Mouse (Mus musculus): ENCODE results near the gene Egln3.

The Egln3 gene

DNA sequence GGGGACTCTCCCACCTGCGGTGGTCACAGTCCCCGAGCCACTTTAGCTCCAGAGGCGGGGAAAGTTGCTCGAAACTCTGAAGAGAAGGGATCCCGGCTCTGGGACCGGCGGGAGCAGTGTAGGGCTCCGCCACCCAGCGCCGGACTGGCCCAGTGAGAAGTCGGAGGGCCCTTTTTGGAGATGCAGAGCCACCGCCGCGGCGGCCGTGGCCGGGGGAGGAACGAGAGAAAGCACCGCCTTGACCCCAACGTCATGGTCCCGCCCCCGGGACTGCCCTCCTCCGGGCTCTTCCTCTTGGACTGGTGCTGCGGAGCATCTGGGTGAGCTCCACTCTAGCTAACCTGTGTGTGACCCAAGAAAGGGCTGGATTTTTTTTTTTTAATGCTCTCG lies at the start of gene Egln3:
Gene Egln3 (minus strand): TSS at position 205 of the 390 bp plus-strand sequence.
- peak; percentile 89 for DNase-seq

DNA sequence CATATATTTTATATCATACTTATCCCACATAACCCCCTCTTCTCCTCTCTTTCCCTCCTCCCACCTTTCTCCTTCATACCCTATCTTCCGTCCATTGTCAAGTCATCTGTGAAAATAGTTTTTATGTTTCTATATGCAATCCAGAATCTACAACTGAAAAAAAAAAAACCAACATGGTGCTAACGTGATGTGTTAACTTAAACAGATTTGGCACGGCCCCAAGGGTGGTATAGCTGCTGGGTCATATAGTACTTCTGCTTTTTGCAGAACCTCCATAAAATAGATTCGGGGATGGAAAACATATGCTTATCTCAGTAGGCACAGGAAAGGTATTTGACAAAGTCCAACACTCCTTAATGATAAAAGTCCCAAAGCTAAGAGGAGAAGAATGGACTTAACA lies 49.8 kb upstream of the Egln3 start:
- DNase-seq = no peak

DNA sequence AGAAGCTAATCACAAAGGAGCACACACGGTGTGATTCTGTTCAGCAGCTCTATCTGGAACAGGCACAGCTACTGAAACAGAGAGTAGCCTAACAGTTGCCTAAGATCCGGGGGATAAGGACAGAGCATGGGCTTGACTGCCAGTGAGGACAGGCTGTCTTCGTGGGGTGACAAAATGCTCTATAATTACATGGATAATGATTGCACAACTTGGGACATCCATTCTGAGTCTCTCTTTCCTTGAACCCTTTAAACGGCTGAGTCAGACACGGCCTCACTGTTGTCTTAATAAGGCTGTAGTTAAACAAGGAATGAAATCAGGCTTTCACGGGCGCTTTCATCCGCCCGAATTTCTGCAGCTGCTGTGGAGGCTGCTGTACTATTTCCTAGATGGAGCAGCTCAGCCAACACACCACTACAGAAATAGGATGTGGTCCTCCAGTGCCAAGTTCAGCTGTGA lies 48.3 kb upstream of the Egln3 start:
- no peak for DNase-seq

DNA sequence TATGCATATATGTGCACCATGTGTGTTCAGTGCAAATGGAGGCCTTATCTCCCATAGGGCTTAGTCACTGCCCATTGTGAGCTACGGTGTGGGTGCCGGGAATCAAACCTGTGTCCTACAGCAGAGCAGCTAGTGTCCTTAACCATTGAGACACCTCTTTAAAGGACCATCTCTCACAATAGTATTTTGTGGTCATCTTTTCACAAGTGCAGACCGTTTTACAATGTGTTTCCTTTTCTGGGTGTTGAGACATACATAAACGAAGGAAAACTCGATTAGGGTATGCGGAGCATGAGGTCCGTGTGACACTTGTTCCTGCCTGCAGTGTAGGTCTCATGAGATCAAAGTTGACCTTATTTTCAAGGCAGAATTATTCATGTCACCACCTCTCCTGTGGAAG lies 44.2 kb upstream of the Egln3 start:
- no peak for DNase-seq

DNA sequence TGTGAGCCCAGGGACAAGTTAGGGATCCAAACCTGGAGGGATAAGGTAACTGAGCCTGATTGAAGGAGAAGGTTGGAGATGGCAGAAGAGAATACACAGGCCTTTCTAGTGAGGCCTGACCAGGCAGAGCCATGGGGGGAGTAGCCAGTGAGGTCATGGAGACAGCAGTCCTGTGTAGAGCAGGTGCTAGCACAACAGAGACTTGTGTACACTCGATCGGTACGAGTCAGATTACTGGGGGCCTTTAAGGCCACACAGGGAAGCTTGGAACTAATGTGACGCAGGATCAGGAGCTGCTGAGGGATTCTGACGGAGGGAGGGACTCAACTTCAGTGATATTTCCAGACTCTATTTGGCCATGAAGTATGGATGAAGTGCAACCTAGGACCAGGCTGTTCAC lies 39.5 kb upstream of the Egln3 start:
- DNase-seq = no peak

DNA sequence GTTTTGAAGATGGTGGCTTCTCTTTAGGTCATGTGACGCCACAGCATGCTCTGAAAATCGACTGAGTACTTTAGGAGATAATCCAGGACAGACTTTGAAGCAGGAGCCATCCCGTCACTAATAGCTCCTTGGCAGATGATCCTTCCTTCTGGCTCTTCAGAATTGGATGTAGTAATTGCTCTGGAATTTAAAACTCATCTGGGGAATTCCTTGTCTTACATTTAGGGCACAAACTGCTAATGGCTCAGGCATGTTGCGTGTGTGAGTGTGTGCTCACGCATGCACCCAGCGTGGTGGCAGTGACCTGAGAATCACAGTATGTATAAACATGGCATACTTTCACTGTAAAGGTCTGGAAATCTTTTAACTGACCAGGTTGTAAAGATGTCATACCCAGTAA lies 38.3 kb upstream of the Egln3 start:
- DNase-seq = no peak

DNA sequence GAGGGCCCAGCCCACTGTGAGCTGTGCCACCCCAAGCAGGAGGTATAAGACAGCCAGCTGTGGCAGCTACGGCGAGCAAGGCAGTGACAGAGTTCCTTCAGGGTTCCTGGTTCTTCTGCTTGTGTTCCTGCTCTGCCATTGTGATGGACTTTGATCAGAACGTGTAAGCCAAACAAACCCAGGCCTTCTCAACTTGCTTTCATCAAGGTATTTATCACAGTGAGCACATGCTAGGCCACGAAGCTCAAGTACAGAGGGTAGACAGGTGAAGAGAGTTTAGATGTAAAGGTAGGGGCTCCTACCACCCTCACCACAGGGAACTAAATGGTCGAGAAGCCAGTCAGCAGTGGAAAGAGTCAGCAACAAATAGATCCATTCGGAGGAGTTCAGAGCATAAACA lies 30.1 kb upstream of the Egln3 start:
- no peak for DNase-seq

DNA sequence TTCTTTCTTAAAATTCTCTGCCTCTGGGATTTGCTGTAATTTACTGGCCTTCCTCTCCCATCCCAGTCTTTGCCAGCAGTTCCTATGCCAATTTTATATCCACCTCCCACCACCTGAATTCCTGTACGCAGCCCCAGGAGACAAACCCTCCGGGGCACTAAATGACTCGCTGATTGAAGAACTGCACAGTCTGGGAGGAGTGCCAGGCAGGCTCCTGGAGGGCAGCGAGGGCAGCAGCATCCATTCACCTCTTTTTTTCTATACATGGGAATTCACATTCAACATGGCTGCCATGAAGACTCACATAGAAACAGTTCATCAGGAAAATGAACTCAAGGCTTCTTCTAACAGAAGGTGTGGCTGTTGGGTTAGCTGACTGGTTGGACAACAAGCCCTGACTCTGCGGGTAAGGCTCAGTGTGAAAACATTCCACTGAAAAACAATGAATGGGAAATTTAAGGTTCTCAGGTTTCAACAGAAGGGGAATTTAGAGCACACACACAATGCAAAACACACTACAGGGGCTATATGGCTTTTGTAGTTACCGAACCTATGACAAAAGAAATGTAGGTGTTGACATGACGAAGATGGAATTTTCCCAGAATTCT lies 29.4 kb upstream of the Egln3 start:
- no peak for DNase-seq

DNA sequence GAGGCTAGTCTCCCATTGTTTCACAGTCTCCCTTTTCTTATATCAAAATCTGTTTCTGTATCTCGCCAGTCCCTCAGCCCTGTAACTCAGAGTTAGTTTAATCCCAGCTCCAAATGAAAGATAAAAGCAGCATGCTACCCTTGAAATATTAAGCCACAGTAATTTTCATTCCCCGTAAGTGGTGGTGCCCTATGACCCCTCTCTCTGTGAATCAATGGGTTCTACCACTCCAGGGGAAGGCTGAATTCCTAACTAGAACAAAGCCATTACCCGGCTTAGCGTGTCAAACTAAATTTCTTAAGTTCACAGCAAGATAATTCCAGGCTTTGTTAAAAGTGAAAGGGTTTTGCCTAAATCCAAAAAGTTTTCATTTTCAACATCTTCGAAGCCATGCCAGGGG lies 28.8 kb upstream of the Egln3 start:
- DNase-seq = no peak

DNA sequence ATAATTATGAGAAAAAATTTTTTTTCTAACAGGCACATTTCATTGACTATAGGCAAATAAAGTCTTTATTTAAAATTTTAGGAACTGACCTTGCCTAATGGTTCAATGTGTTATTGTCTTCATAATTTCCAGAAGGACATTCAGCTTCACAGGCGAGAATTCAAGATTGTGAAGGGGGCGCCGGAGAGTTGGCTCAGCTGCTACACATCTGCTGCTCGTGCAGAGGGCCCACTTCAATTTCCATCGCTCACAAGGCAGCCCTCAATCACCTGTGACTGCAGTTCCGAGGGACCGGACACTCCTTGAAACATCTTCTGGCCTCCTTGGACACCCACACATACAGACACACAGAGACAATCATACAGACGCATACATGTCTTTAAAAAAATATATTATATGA lies 23.9 kb upstream of the Egln3 start:
- DNase-seq = peak; percentile 53

DNA sequence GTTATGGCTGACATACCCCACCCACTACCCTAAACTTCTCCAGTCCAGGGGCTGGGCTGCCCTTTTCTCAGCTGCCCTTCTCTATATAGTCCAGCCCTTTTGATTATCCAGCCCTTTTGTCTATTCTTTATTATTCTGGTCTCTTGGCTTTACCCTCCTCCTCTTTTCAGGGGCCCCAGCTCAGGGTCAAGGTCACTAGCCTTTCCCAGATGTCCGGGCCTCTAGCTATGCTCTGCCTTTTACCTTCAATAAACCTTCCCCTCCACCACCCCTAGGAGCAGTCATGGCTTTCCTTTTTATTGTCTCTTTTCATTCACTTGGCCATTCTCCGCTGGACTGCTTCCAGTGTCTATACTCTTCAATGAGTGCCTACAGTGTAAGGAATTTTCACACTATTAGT lies 22.7 kb upstream of the Egln3 start:
- no peak for DNase-seq

DNA sequence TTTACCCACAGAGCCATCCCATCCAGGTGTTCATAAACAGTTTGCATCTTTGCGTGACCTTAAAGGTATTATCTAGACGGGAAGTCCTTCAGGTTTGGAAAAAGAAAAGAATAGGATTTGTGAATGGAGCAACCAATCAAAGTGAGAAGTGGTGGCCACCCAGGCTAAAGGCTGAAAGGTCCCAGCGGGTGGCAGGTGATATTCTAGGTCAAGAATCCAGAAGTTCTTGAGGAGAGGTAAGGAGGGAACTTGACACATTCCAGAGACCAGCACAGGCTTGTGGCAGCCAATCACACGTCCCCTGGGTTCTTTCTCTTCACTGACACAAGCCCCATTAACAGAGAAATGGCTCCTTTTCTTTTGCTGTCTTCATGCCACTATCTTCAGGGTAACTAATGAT lies 21.9 kb upstream of the Egln3 start:
- DNase-seq = no peak

DNA sequence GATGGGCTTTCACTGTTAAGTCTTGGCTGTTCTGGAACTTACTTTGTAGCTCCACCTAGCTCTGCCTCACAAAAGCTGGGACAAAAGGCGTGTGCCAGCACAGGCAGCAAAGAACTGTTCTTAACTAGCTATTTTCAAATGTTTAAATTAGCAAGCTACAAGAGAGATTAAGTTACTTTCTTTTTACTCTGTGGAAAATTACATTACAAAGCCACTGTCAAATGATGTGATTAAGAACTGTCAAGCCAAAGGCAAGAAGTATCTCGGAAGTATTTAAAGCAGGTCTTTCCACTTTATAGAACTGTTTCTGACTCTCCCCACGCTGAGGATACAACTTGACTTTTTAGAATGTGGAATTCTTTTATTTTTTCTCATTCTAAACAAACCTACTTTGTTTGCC lies 21.4 kb upstream of the Egln3 start:
- DNase-seq = no peak

DNA sequence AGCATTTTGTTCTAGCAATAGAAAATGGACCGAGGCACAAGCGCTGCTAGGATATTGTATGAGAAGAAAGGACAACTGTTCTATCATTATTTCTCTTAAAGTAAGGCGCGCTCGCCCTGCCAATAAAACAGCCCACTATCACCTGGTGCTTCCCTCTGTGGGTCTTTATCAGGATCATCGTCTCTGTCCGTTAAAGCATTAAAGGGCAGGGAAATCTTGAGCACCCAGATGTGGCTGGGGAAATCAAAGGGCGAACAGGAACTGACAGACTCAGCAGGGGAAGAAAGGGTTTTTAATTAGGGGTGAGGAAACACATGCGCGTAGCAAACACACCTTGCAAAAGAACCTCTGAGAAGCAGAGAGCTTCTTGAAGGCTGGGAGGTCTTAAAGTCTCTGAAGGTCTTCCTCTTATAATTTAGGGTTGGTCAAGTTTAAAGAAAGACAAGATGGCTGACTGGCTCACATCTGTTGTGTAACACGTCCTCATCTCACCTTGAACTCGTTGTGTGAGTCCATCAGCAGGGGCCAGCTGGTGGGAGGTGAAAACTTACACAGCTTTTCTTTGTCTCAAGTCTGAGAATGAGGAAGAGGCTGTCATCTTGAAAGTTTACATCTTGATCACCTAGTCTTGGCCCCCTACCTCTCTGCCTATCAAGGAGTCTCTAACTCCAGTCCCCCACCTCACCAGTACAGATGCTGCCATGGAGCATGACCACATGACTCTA lies 18.5 kb upstream of the Egln3 start:
- DNase-seq = no peak

DNA sequence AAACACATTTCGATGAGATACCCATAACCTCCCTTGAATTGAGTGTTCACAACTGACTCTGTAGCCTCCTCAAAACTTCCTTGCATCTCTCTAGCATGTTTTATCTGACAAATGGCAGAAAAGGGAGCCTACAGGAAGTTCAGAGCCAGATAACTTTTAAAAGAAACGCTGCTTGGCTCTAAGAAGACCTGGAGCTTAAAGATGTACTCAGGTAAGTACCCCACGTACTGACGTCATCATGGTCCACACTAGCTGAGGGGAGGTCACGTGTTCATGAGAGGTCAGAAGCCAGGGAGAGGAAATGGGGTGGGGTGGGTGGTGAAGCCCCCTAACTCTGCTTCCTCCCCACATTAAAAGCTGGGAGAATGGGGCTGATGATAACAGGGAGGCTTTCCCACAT lies 13.0 kb upstream of the Egln3 start:
- no peak for DNase-seq

DNA sequence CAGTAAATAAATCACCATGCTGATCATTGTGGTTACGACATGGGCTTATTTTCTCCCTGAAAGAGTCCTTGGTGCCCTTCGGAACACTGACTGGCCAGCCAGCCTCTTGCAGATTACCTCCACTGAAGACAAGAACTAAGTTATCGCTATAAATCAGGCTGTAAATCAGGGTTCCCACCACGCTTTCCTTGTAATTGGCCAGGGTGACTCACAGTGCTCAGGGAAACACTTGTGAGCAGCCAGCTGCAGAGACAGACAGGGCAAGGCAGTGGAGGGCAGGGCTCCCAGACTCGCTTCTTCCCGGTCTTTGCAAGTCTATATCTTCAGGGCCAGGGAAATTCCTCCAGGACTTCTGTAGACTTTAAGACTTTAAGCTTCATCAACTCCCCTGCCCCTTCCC lies 10.8 kb upstream of the Egln3 start:
- DNase-seq = no peak

DNA sequence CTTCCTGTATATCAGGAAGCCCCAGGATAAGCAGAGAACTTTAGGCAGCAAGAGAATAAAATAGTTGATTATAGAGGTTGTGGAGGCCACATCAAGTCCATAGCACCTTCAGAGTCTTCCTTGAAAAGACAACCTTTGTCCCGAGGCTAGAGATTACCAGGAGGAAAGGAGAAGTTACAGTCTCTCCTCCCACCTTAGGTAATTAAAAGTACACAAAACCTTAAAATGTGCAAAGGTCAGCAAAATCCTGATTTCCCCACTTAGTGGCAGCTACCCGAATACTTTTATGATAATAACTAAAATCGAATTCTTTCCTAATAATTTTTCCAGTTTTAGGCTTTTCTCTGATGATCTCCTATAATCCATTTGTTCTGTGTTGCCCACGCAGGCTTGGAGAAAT lies 10.2 kb upstream of the Egln3 start:
- no peak for DNase-seq

DNA sequence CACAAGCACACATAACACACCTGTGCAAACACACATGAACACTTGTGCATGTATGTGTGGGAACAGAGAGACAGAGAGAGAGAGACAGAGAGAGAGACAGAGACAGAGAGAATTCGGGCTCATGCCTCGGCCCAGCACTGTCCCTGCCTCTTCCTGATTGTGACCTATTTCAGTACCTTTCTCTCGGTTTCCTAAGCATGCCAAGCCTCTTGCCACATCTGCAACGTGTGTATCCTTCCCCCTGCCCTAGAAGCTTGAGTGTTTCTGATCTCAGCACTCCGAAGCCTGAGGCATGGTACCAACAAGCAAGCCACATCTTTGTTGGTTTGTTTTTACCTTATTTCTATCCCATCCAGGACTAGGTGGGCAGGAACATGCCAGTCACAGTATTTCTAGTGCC lies 9.6 kb upstream of the Egln3 start:
- no peak for DNase-seq

DNA sequence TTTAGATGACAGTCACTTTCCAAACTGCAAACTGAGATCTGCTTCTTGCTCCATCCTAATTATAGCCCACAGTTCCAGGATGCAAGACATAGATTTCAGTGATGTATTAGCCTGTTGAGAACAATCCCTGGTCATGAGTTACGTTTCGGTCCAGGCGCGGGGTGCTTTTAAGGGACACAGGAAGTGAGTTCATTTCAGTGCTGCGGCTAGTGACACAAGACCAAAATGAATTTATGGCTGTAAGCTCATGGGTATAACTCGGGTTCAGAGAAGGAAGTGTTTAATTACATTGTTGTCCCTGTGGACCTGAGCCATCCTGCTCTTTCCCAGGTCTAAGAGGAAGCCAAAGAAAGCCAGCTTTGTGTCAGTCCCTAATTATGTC lies 5.5 kb upstream of the Egln3 start:
- no peak for DNase-seq

DNA sequence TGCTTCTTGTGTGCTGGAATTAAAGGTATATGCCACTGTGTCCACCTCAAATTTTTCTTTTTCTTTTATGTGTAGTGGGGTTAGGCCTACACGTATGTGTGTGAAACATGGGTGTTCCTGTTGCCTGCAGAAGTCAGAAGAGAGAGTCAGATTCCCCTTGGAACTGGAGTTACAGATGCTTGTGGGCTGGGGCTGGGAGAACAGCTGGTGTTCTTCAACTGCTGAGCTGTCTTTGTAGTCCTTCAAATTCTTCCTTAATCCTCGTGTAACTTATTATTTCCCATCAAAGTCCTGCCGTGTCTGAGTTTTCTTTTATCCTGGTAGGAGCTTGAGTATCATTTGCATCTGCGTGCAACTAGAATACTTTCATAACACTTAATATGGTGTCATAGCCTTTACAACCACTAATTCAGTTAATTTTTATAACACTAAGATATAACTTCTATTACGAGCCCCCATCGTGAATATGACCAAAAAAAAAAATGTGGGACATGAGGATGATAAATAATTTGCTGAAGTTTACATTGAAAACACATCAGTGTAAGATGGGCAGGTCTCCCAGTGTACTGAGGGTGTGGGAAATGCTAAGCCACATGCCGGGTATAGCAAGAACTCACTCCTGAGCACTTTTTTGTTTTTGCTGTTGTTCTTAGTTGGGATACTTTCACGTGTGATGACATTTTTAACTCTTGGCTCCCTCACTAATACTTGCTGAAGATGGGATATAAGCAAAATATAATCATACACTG lies 4.9 kb upstream of the Egln3 start:
- DNase-seq = no peak

DNA sequence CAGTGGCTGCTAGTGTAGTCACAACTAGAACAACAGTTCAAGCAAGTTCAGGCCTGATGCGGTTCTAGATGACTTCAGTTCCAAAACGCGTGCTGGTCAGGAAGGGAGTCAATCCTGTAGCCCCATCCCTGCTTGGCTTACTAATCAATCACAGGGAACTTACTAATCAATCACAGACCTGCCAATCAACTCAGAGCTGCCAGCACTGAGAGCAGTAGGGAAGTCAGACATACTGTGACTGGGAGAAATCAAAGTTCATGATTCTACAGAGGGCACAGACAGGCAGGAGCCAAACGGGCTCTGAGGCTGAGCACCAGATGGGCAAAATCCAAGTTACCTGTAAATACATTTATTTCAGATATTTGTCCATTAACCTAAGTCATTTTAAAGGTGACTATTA lies 2.1 kb upstream of the Egln3 start:
- no peak for DNase-seq

DNA sequence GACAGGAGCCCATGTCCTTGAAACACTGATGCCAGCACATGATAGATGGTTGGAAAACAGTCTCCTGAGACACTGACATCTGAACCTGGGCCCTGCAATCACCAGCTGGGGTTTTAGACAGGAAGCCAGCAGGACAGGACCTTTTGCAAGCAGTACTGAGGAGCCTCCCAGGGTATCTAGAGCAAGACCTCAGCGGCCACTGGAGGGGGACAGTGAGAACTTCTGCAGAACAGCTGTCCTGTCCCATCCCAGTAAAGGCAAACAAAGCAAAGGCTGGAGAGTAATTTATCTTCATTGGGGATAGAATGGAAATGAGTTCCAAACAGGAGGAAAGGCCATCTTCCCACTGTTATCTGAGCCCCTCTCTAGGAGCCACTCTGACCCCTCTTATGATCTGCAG lies 1.5 kb upstream of the Egln3 start:
- peak; percentile 87 for DNase-seq

DNA sequence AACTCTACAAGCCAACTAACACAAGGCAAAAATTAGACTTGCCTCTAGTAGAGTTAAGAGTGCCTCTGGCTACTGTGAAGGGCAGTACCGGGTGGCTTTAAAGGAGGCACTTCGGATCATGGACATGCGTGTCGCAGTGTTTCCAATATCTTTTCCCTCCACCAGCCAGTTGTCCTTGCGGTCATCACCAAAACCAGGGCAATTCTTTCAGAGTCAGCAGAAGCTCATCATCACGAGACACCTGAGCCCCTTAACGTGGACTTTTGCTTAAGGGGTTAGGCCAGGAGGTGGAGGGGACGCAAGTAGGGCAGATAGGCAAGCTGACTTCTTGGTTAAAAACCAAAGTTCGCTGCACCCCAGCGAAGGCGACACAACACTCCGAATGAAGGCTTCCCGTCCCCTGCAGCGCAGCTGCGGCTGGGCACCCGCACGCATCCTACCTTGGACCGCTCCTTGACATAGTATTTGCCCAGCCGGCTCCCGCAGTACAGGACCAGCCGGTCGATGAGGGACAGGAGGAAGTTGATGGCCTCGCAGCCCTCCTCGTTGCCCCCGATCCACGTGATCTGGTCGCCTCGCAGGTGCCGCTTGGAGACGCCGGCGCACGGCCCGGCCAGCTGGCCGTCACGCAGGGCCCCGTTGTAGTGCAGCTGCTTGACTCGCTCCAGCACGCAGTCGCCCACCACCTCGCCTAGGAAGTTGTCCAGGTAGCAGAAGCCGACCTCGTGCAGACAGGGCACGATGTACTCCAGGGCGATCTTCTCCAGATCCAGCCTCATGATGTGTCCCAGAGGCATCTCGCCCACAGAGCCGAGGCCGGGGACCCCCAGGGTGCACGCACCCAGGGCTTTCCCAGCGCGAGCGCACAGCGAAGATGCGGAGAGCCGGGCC lies 650 bp downstream of the Egln3 start:
- DNase-seq = peak; percentile 66

Measured in thymus, postnatal 4 days (tissue).